Mouse (Mus musculus): ENCODE results near the gene Bbc3.

- TF ChIP-seq POLR2A (IDR thresholded peaks at IDR 0.05; ENCODE audit: low read depth, low read length), result no peak
- TF ChIP-seq CTCF (IDR thresholded peaks at IDR 0.05; ENCODE audit: extremely low read depth, insufficient read length, insufficient replicate concordance, low read depth, low read length), result no peak
These were observed 20.4 kb upstream of the Bbc3 start for GRCm38 (mm10) chr7:16287791-16288190.

Measured in small intestine, adult 2 months (tissue).